Mouse (Mus musculus) gastrocnemius, adult 2 months (tissue): ENCODE data around the gene Parp9. TPM values are rescaled to one million over a fixed set of nuclear protein-coding genes. Genes with fewer than 3 reads are reported as not detected.
A peak's percentile ranks its signal among the peaks of the same experiment; 100 is the strongest.

Experiments
- DNase-seq: peaks from one replicate; pipeline ENCODE4 v3.0.0; 2022
- H3K27ac ChIP-seq: fragments of 200-600 bp; 2 replicates; pipeline ENCODE4 v1.8.1; 2022; ENCODE audit warnings: mild to moderate bottlenecking
- H3K4me3 ChIP-seq: fragments of 200-600 bp; 2 replicates; pipeline ENCODE4 v1.8.1; 2022; ENCODE audit warnings: mild to moderate bottlenecking, moderate library complexity
- CTCF ChIP-seq: fragments of 200-600 bp; IDR thresholded peaks from 2 replicates; pipeline ENCODE4 v1.8.1; 2022; ENCODE audit warnings: antibody characterized with exemption, mild to moderate bottlenecking, moderate library complexity
- intact Hi-C: fragments of 180-260 bp; cut with DNase I; formaldehyde crosslinking; loops from one replicate; pipeline ENCODE4 v1.15.1; 2025
- total RNA-seq, 2 experiments: library from RNA; stranded (reverse); gene quantifications; 2 replicates each; pipeline ENCODE4 v1.2.3; 2021

Parp9 gene
- total RNA-seq, 2 experiments from 2014 or later, result 3.7 to 4.9 TPM

DNA sequence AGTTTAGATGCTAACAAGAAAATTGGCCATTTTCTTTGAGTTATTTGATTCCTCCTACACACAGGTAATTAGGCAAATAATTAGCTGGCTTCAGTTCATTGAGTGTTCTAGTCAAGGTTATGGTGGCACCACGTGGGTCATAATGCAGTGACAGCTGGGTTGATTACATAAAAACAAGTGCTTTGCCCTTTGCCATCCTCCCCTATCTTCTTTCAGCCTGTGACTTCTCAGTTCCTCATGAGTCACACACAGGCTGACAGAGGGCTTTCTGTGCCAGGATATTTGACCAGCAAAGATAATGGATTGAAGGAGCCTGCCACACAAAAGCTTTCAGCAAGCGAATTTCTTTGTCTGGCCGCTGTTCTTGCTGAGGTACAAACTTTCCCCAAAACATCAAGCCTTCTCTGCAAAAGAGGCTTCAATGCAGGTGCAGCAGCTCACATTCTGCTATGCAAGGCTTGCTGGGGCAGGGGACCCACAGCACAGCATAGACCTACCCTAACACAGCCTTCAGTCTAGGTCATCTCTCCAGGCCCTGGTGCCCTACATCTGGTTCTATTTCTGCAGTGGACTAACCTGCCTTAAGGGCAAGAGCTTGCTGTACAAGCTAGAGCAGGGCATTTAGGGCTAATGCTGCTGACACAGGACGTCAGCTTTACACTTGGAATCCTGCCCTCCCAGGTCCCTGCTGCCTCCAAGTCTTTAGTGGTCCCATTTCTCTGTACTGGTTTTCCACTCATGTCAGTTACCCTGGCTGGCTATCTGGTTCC is 30.7 kb upstream of the Parp9 start:
- TF ChIP-seq CTCF, result no peak
- H3K4me3 ChIP-seq, result no peak overlapping the region
- H3K27ac ChIP-seq, result peak overlapping the region; percentile 86
- DNase-seq, result peak; percentile 45
- intact Hi-C loops, result no loop called here

GRCm38 (mm10) chr16:35911449-35911848 is 26.8 kb upstream of the Parp9 start:
- TF ChIP-seq CTCF, result no peak

GRCm38 (mm10) chr16:35913526-35913925 is 24.7 kb upstream of the Parp9 start:
- DNase-seq, result no peak
- intact Hi-C loops, result no loop called here
- Histone ChIP-seq H3K4me3 (no peak overlapping the region), H3K27ac (no peak overlapping the region)
- TF ChIP-seq CTCF, result peak; percentile 54

More at GRCm38 (mm10) chr16:35911449-35911848, 26.8 kb upstream of the Parp9 start:
- intact Hi-C loops, result no loop called here
- no peak for DNase-seq
- H3K27ac ChIP-seq, result no peak overlapping the region
- no peak overlapping the region for H3K4me3 ChIP-seq

DNA sequence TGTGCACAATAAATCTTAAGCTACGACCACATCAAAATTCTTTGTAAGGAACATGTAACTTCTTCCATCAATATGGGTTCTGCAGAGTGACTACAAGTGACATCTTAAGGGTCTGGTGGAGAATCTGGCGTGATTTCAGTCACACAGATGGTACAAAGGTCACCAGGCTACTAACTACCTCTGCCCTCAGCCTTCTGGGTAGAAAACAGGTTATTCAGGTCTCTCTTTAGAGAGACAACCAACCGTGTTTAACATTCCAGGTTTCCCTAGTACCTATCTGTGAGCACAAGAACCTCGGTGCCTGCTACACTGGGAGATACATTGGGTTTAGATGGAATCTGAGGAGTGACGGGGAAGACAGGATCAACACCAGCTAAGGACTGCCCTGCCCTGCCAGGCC is 24.0 kb upstream of the Parp9 start:
- intact Hi-C loops, result no loop called here
- no peak for TF ChIP-seq CTCF
- H3K27ac ChIP-seq, result no peak overlapping the region
- H3K4me3 ChIP-seq, result no peak overlapping the region
- DNase-seq, result no peak

DNA sequence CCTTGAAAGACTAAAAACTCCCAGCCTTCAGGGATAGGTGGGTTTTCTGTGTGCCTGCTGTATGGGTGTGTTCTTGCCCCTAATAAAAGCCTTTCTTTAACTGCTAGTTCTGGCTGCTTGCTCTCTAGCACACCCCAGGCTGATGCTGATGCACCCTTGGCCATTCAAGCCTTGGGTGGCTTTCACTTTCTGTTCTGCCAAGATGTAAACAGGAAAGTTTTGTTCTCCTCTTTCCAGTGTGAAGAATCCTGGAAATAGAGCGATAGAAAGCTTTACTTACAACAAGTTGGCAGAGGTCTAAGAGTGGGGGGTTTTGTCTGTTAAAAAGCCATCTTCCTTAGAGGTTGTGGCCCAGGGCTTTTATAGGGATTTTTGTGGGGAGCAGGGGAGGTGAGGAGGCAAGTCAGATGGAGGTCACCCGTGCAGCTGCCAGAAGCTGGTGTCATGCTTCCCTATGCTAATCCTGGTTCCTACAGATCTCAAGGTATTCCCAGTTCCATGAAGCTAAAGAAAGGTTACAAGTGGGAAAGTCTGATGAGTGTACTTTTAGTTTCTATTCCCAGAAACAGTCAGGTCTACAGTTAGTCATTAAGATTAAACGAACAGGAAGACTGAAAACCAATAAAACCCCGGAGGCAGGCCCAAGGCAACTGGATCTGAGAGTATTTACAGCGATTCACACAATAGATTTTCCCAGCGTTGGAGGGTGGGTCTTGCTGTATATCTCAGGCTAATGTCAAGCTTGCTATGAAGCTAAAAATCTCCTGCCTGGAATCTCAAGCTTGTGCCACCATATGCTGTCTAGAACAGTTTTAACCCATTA is 19.3 kb upstream of the Parp9 start:
- intact Hi-C loops, result no loop called here
- TF ChIP-seq CTCF, result no peak
- no peak for DNase-seq
- Histone ChIP-seq H3K27ac (peak overlapping the region; percentile 67), H3K4me3 (peak overlapping the region; percentile 32)

DNA sequence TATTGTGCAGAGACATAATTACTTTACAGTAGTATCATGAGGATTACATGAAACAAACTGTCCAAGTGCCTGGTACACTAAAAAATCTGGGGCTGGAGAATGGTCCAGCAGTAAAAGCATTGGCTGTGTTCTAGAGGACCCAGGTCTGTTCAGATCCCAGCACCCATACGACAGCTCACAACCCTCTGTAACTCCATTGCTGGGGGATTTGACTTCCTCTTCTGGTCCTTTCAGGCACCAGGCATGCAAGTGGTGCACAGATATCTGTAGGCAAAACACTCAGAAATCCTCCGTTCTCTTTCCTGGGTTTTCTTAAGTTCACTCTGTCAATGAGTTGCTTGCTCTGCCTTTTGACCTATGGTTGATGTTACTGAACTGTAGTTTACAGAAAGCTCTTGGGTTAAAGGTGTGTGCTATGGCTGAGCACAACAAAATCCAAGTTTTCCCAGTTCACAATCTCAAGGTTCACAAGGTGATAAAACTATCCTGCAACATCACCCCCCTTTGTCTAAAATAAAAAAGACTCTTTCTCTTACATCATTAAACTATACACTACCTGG is 16.5 kb upstream of the Parp9 start:
- intact Hi-C loops, result no loop called here
- Histone ChIP-seq H3K4me3 (no peak overlapping the region), H3K27ac (no peak overlapping the region)
- TF ChIP-seq CTCF, result no peak
- no peak for DNase-seq

DNA sequence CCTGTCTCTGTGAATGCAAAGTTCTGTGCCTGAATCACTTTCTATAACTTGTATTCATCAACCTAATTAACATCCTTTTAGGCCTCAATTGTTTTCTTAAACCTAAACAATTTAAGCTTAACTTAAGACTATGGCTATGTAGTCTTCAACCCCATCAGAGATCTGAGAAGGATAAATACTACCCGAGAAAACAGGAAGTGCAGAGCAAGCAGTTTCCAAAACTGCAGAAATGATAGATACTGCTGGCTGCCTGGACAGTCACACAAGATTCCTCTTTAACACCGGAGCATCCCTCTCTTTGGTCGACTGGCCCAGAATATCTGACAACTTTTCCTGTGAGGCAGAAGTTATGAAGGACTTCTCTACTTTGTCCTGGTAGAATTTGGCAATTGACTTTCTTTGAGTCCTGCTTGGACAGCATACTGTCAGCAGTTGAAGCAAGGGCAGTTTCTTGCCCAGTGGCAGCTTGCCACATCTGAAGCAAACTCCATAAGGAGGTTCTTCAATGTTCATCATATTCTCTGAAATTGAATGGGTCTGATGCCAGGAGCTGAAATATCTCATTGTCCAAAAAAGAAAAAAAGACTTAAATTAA is 15.9 kb upstream of the Parp9 start:
- DNase-seq, result no peak
- TF ChIP-seq CTCF, result no peak
- intact Hi-C loops, result no loop called here
- Histone ChIP-seq H3K27ac (no peak overlapping the region), H3K4me3 (no peak overlapping the region)

- Histone ChIP-seq H3K4me3 (no peak overlapping the region), H3K27ac (no peak overlapping the region)
- intact Hi-C loops, result no loop called here
- no peak for DNase-seq
- no peak for TF ChIP-seq CTCF
These were observed 14.6 kb upstream of the Parp9 start for GRCm38 (mm10) chr16:35923546-35924198.

- H3K4me3 ChIP-seq, result no peak overlapping the region
- H3K27ac ChIP-seq, result no peak overlapping the region
- intact Hi-C loops, result no loop called here
- TF ChIP-seq CTCF, result no peak
- DNase-seq, result no peak
These were observed 13.9 kb upstream of the Parp9 start for GRCm38 (mm10) chr16:35924341-35924740.

- Histone ChIP-seq H3K27ac (no peak overlapping the region), H3K4me3 (no peak overlapping the region)
- no peak for TF ChIP-seq CTCF
- DNase-seq, result no peak
- intact Hi-C loops, result loop anchor here (10.0 kb wide), 1 partner anchor 198 kb away; no protein-coding TSS in a partner anchor
These were observed 5.9 kb upstream of the Parp9 start for GRCm38 (mm10) chr16:35932179-35933055.

DNA sequence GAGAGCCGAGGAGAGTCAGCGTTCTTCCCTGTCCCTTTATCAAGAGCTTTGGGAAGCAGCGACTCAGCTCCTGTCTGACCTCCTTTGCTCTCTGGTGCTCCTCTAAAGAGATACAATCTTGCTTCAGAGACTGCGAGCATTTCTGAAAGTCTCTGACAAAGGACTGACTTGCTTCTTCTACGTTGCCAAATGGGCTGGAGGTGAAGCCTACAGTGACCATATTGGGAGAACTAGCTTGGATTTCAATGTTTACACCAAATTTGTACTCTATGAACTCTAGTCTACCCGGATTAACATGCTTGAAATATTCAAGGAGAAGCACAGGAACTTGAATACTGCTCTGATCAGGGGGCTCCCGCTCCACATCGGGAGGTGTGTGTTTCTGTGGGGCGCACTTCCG is 5.1 kb upstream of the Parp9 start:
- no peak for DNase-seq
- H3K4me3 ChIP-seq, result no peak overlapping the region
- intact Hi-C loops, result loop anchor here (10.0 kb wide), 1 partner anchor 198 kb away; no protein-coding TSS in a partner anchor
- TF ChIP-seq CTCF, result no peak
- H3K27ac ChIP-seq, result no peak overlapping the region
